Mouse (Mus musculus): ENCODE data around the gene Akr1c14. TPM values are rescaled to one million over a fixed set of nuclear protein-coding genes. Genes with fewer than 3 reads are reported as not detected.
"Not testable (repeated sequence)": the region's sequence is repeated elsewhere in the genome, so short reads cannot be mapped to it uniquely, and the experiment has no call there.

The Akr1c14 gene
- total RNA-seq, 4 experiments from 2014 or later: 1.4 to 5.5 (median 2.6) TPM

GRCm38 (mm10) chr13:4119181-4119904, 70.5 kb downstream of the Akr1c14 start:
- no peak for DNase-seq (ENCODE audit: low spot score in 2 of 2)

- DNase-seq (ENCODE audit: low spot score in 2 of 2): no peak
These were observed 74.3 kb downstream of the Akr1c14 start for GRCm38 (mm10) chr13:4123146-4123545.

- not testable (repeated sequence) for DNase-seq (ENCODE audit: low spot score in 2 of 2)
These were observed 75.7 kb downstream of the Akr1c14 start for GRCm38 (mm10) chr13:4124471-4124870.

DNA sequence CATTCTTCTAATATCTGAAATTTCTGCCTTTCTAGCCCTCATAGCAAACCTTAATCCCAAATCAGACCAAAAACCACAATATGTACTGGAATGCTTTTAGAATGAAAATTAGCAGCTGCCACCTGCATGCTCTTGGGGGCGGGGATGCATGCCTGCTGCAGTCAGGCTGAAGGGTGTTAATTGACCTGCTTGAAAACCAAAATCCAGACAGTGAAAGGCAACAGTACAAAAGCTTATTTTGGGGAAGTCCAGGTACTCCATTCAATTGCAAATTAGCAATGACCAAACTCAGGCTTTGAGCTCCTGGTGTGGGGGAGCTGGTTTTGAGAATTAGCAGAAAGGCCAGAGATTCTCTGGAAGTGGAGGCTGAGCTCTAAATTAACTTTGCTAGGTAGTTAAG, 77.0 kb downstream of the Akr1c14 start:
- not testable (repeated sequence) for DNase-seq (ENCODE audit: low spot score in 2 of 2)

GRCm38 (mm10) chr13:4129100-4129499, 80.3 kb downstream of the Akr1c14 start:
- no peak for DNase-seq (ENCODE audit: low spot score in 2 of 2)

DNA sequence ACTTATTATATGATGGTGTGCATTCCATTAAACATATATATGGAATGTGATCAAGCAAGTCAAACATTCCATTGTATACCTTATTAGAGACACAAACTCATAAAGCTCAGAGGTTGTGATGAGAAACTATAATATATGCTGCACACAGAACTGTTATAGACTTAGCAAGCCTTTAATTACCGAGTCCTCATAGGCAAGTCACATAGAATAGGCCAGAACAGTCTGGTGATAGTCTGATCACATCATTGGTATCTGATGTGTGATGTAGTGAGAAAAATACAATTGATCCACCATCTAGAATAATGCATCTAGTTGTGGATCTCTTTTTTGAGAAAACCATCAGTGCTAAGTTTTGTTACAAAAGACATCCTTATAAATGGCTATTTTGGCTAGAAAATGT, 82.5 kb downstream of the Akr1c14 start:
- DNase-seq (ENCODE audit: low spot score in 2 of 2): no peak

DNA sequence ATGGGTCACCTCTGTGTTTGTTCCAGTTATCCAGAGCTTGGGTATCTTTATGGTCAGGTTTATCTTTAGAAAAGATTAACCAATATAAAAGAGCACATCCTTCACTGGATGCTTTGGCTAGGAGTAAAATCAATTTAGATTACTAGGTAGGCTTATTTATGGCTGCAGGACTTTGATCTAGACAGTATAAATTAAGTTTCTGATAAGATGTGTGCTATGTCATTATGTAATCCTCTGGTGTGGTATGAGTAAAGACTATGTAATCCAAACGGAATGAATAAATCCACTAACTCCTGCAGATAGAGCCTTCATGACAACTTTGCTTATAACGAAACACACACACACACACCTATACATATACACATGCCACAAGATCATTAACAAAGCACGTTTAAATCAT, 82.9 kb downstream of the Akr1c14 start:
- no peak for DNase-seq (ENCODE audit: low spot score in 2 of 2)

DNA sequence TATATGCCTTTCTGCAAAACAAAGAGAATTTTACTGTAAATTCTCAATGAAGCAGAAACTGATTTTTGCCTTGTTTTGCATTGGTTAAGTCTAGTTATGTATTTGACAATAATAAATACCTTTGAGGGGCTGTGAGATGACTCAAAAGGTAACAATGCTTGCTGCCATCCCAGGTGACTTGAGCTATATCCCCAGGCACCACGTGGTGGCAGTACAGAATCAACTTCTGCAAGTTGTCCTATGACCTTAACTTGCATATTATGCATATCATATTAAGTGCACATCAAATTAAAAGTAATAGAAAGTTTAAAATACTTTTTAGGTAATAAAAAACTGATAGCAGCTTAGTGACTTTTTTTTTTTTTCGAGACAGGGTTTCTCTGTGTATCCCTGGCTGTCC, 84.3 kb downstream of the Akr1c14 start:
- no peak for DNase-seq (ENCODE audit: low spot score in 2 of 2)

Other genes starting within 250 kb of the Akr1c14 start
- not detected for gene Calml3, start 244.7 kb upstream of the Akr1c14 start, total RNA-seq (2022)
- 1 to 10 TPM in 2 of 4 experiments, not detected in 2; 1.1 to 2.2 TPM for gene Calm4, start 211.3 kb upstream of the Akr1c14 start, total RNA-seq (2022)
- gene Calm5, start 194.8 kb upstream of the Akr1c14 start, total RNA-seq (2022): not detected
- gene Net1, start 130.8 kb upstream of the Akr1c14 start, total RNA-seq (2022): 10 to 100 TPM; 35.0 to 54.8 (median 44.8) TPM
- not detected for gene Tubal3, start 130.7 kb upstream of the Akr1c14 start, total RNA-seq (2022)
- not detected for gene Ucn3, start 103.7 kb upstream of the Akr1c14 start, total RNA-seq (2022)
- under 1 TPM in 1 of 4 experiments, not detected in 3; 0.22 TPM for gene Akr1c18, start 101.6 kb downstream of the Akr1c14 start, total RNA-seq (2022)
- under 1 TPM in 2 of 4 experiments, not detected in 2; 0.43 to 0.46 TPM for gene Akr1c13, start 142.1 kb downstream of the Akr1c14 start, total RNA-seq (2022)
- gene Akr1c19, start 179.7 kb downstream of the Akr1c14 start, total RNA-seq (2022): under 1 TPM in 3 of 4 experiments, not detected in 1; 0.17 to 0.65 (median 0.47) TPM
- not detected for gene Akr1c12, start 230.4 kb downstream of the Akr1c14 start, total RNA-seq (2022)